Mouse (Mus musculus): ENCODE measurements around the gene Hnrnpc.
"Not testable (repeated sequence)": the region's sequence is repeated elsewhere in the genome, so short reads cannot be mapped to it uniquely, and the experiment has no call there.

The Hnrnpc gene

GRCm38 (mm10) chr14:52103474-52103855 lies 363 bp downstream of the Hnrnpc start:
- DNase-seq (ENCODE audit: low read depth, low spot score): no peak

GRCm38 (mm10) chr14:52101285-52102157 lies 2.3 kb downstream of the Hnrnpc start:
- DNase-seq (ENCODE audit: low read depth, low spot score): no peak

- DNase-seq (ENCODE audit: low read depth, low spot score): no peak
Measured at GRCm38 (mm10) chr14:52100170-52100960, 3.5 kb downstream of the Hnrnpc start.

GRCm38 (mm10) chr14:52099563-52099962 lies 4.3 kb downstream of the Hnrnpc start:
- DNase-seq (ENCODE audit: low read depth, low spot score): no peak

- not testable (repeated sequence) for DNase-seq (ENCODE audit: low read depth, low spot score)
Measured at GRCm38 (mm10) chr14:52098387-52098786, 5.4 kb downstream of the Hnrnpc start.

GRCm38 (mm10) chr14:52097191-52097590 lies 6.6 kb downstream of the Hnrnpc start:
- not testable (repeated sequence) for DNase-seq (ENCODE audit: low read depth, low spot score)

- no peak for DNase-seq (ENCODE audit: low read depth, low spot score)
Measured at GRCm38 (mm10) chr14:52094533-52094932, 9.3 kb downstream of the Hnrnpc start.

GRCm38 (mm10) chr14:52083083-52083482 lies 20.7 kb downstream of the Hnrnpc start:
- no peak for DNase-seq (ENCODE audit: low read depth, low spot score)

- no peak for DNase-seq (ENCODE audit: low read depth, low spot score)
Measured at GRCm38 (mm10) chr14:52071599-52072137, 32.2 kb downstream of the Hnrnpc start.

- no peak for DNase-seq (ENCODE audit: low read depth, low spot score)
Measured at GRCm38 (mm10) chr14:52066135-52066534, 37.7 kb downstream of the Hnrnpc start.

GRCm38 (mm10) chr14:52061798-52062197 lies 42.0 kb downstream of the Hnrnpc start:
- DNase-seq (ENCODE audit: low read depth, low spot score): no peak

GRCm38 (mm10) chr14:52060800-52061199 lies 43.0 kb downstream of the Hnrnpc start:
- no peak for DNase-seq (ENCODE audit: low read depth, low spot score)

- no peak for DNase-seq (ENCODE audit: low read depth, low spot score)
Measured at GRCm38 (mm10) chr14:52059982-52060381, 43.8 kb downstream of the Hnrnpc start.

GRCm38 (mm10) chr14:52052720-52053119 lies 51.1 kb downstream of the Hnrnpc start:
- not testable (repeated sequence) for DNase-seq (ENCODE audit: low read depth, low spot score)

- no peak for DNase-seq (ENCODE audit: low read depth, low spot score)
Measured at GRCm38 (mm10) chr14:52045966-52046565, 57.8 kb downstream of the Hnrnpc start.

GRCm38 (mm10) chr14:52044901-52045678 lies 58.7 kb downstream of the Hnrnpc start:
- no peak for DNase-seq (ENCODE audit: low read depth, low spot score)

- no peak for DNase-seq (ENCODE audit: low read depth, low spot score)
Measured at GRCm38 (mm10) chr14:52043446-52043845, 60.4 kb downstream of the Hnrnpc start.

- not testable (repeated sequence) for DNase-seq (ENCODE audit: low read depth, low spot score)
Measured at GRCm38 (mm10) chr14:52042359-52042758, 61.5 kb downstream of the Hnrnpc start, which contains the start of gene Olfr221. Olfr221 (minus strand) TSS chr14:52042459.

- DNase-seq (ENCODE audit: low read depth, low spot score): no peak
Measured at GRCm38 (mm10) chr14:52039332-52039731, 64.5 kb downstream of the Hnrnpc start.

GRCm38 (mm10) chr14:52035926-52036325 lies 67.9 kb downstream of the Hnrnpc start:
- DNase-seq (ENCODE audit: low read depth, low spot score): no peak

- no peak for DNase-seq (ENCODE audit: low read depth, low spot score)
Measured at GRCm38 (mm10) chr14:52026342-52026741, 77.5 kb downstream of the Hnrnpc start.

All from skeletal muscle tissue, adult 2 months (tissue).